Mouse (Mus musculus) liver, embryonic 14.5 days (tissue): ENCODE data around the gene Dmac1. TPM values are rescaled to one million over a fixed set of nuclear protein-coding genes. Genes with fewer than 3 reads are reported as not detected.

Source experiments
- ATAC-seq: fragments of 200-750 bp; cut with Nextera tagmentation; 2 replicates; pipeline ENCODE4 v1.8.0; 2017; ENCODE audit warnings: moderate number of reproducible peaks, mild to moderate bottlenecking, moderate library complexity; ENCODE audit not compliant: insufficient read depth
- DNase-seq, 3 experiments: peaks; one replicate each; pipeline ENCODE4 v3.0.0-alpha.2; 2012 to 2013; ENCODE audit warnings: low read depth in 3 of 3, low spot score in 3 of 3
- H3K27ac ChIP-seq: fragments of 300-500 bp; sonication (generic); 2 replicates; pipeline ENCODE4 v1.5.1; 2014; ENCODE audit warnings: moderate library complexity, mild to moderate bottlenecking, control low read depth, inconsistent platforms
- H3K27me3 ChIP-seq: fragments of 300-500 bp; sonication (generic); 2 replicates; pipeline ENCODE4 v1.6.1; 2014; ENCODE audit warnings: mild to moderate bottlenecking, low read length, moderate library complexity; ENCODE audit not compliant: control insufficient read depth, insufficient read depth
- H3K36me3 ChIP-seq: fragments of 300-500 bp; sonication (generic); replicated peaks from 2 replicates; pipeline ENCODE4 v1.6.1; 2014; ENCODE audit warnings: low read depth; ENCODE audit not compliant: control insufficient read depth, insufficient read depth
- H3K4me1 ChIP-seq, 2 experiments: fragments of 200-500 bp in 1 of 2; fragments of 300-500 bp in 1 of 2; sonication (generic) in 1 of 2; replicated peaks; 2 replicates each; pipeline ENCODE4 v1.6.1; 2012 to 2014; ENCODE audit warnings: antibody characterized with exemption in 1 of 2, inconsistent platforms in 1 of 2, low read length in 1 of 2; ENCODE audit not compliant: control insufficient read depth in 2 of 2, insufficient read depth in 2 of 2
- H3K4me2 ChIP-seq: fragments of 300-500 bp; sonication (generic); 2 replicates; pipeline ENCODE4 v1.6.1; 2014; ENCODE audit warnings: low read depth, mild to moderate bottlenecking, control low read depth, moderate library complexity
- H3K4me3 ChIP-seq, 2 experiments: fragments of 200-500 bp in 1 of 2; fragments of 300-500 bp in 1 of 2; sonication (generic) in 1 of 2; 2 replicates each; pipeline ENCODE4 v1.5.1; 2012 to 2014; ENCODE audit warnings: low read depth in 2 of 2, low read length in 2 of 2, mild to moderate bottlenecking in 2 of 2, control low read depth in 1 of 2, inconsistent platforms in 1 of 2, moderate library complexity in 1 of 2; ENCODE audit not compliant: insufficient read depth in 1 of 2
- H3K9ac ChIP-seq: fragments of 300-500 bp; sonication (generic); replicated peaks from 2 replicates; pipeline ENCODE4 v1.6.1; 2014; ENCODE audit warnings: mild to moderate bottlenecking, control low read depth, moderate library complexity
- H3K9me3 ChIP-seq: fragments of 300-500 bp; sonication (generic); 2 replicates; pipeline ENCODE4 v1.6.1; 2016; ENCODE audit warnings: low read length, mixed read lengths; ENCODE audit not compliant: control insufficient read depth
- CTCF ChIP-seq: IDR thresholded peaks from 2 replicates; pipeline ENCODE4 v1.5.1; 2016; ENCODE audit warnings: antibody characterized with exemption, low read depth, control low read depth
- EP300 ChIP-seq: IDR thresholded peaks from 2 replicates; pipeline ENCODE4 v1.6.1; 2016; ENCODE audit warnings: antibody characterized with exemption, low read depth
- WGBS: fragments of 180-500 bp; shearing (Covaris S2); extraction: QIAGEN DNeasy Blood & Tissue Kit; methylation state at CpG from one replicate; pipeline ENCODE4 v1.1.7; 2014; ENCODE audit not compliant: insufficient replicate concordance; 5-methylcytosine and 5-hydroxymethylcytosine counted together
- polyA plus RNA-seq, 2 experiments: library from polyadenylated mRNA; depleted of rRNA in 1 of 2; stranded (reverse) in 1 of 2; unstranded in 1 of 2; fragments of >200 nt; fragmentation: Nextera tagmentation in 1 of 2; extraction: Ambion mirVana in 1 of 2; gene quantifications; 2 replicates each; pipeline versions ENCODE4 v1.2.1 to v1.2.3; 2012 to 2014

The Dmac1 gene
- polyA plus RNA-seq (2012; rRNA removed) (29.1 and 36.2 TPM in 2 replicates), polyA plus RNA-seq (2014; fragmentation: Nextera tagmentation; extraction: Ambion mirVana) (54.3 and 56.9 TPM in 2 replicates)

DNA sequence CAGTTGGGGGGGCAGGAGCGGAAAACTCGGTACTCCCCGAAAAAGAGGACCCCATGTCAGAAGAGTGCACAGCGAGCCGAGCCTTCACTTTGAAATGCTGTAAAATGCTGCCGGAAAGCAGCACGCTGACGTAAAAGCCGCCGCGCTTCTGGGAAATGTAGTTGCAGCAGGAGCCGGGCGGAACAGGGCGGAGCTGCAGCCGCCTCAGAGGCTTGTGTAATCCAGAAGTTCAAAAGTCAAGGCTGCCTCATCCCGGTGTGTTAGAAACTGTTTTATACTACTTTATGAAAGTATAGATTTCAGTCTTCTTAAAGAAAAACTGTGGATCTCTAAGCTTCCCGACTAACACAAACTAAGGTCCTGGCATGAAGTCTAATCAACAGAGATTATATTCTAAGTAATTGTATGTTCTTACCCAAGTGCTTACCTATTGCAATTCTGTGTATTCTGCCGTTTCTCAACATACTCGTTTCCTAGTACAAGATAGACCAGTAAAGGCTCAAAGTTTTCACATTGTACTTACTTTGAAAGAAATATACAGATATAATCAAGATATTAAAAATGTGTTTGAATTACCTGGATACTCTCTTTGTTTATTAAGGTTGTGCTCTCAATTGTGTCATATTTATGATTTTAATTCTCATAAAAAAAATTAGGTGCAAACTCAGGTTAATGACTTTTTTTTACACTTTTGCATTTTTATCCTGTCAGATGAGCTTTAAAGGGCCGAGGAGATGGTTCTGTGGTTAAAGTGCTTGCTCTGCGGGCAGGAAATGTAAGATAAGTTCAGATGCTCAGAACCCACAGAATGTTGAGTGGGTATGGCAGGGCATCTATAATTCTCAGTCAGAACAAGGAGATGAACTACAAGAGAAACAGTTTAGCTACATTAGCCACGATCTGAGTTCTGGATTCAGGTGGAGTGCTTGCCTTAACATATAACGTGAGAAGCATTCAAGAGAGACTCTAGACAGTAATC is at the start of gene Dmac1:
Dmac1 (minus strand) TSS at position 109 of the 979 bp plus-strand sequence.
- H3K4me1 ChIP-seq = peaks cover 2 to 7% of the 10 kb centered on the region in 2 experiments; a peak in 3 of 4 replicates
- peak; percentile 81 to 85 (median 81) for DNase-seq
- no peak within 1 kb of the TSS; the same call in 1 of the 2 replicates for H3K27ac ChIP-seq
- H3K36me3 ChIP-seq = no peaks in the 10 kb centered on the region
- peak within 1 kb of the TSS; percentile 96 for H3K9ac ChIP-seq
- WGBS = 3% methylated on average over 23 of the region's 23 CpGs
- H3K4me2 ChIP-seq = peak within 1 kb of the TSS; percentile 84
- H3K9me3 ChIP-seq = no peaks in the 10 kb centered on the region
- TF ChIP-seq EP300 (no peak), CTCF (no peak)
- H3K4me3 ChIP-seq = peak within 1 kb of the TSS; percentile 94
- no peaks in the 10 kb centered on the region for H3K27me3 ChIP-seq
- peak; percentile 95 for ATAC-seq

DNA sequence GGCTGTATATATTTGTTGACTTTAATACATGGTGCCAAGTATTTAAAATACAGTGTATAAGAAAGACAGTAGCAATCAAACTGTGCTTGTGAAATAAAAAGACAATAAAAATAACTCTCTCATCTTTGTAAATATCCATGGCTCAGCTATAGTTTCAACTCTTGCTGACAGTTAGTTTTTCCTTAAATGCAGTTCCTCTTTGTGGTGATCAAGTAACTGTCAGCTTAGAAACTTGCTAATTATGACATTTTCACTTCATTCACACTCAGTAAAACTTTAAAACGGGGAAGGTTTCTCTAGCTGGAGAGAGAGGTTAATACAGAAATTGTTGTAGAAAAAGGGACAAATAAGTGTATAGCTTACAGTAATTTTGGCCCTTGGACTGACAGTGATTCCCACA is 37.3 kb upstream of the Dmac1 start:
- Histone ChIP-seq H3K36me3 (no peaks in the 10 kb centered on the region), H3K27me3 (no peaks in the 10 kb centered on the region), H3K9me3 (no peaks in the 10 kb centered on the region), H3K4me1 (no peaks in the 10 kb centered on the region), H3K9ac (no peak overlapping the region), H3K27ac (no peak overlapping the region), H3K4me3 (no peak overlapping the region), H3K4me2 (no peak overlapping the region)
- no peak for ATAC-seq
- WGBS = 25% methylated on average over 1 of the region's 1 CpGs
- TF ChIP-seq CTCF (no peak), EP300 (no peak)
- DNase-seq = no peak

DNA sequence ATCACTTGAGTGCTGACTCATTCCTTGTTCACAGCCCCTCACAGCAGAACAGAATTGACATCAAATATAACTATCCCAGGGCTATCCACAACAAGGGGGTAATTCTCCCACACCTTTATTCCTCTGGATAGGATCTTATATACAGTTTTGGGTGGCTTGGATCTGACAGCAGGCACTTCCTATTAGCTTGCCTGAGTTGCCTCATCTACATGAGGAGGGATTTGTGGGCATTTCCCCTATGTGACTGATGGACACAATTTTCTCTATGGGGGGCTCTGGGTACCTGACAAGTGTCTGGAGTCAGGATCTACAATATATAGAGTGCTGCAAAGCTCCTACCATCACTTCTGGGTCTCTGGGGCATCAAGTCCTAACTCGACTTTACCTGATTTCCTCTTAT is 36.9 kb upstream of the Dmac1 start:
- Histone ChIP-seq H3K4me3 (no peak overlapping the region), H3K4me2 (no peak overlapping the region), H3K27ac (no peak overlapping the region), H3K27me3 (no peaks in the 10 kb centered on the region), H3K9ac (no peak overlapping the region), H3K9me3 (no peaks in the 10 kb centered on the region), H3K4me1 (no peaks in the 10 kb centered on the region), H3K36me3 (no peaks in the 10 kb centered on the region)
- DNase-seq (no peak), ATAC-seq (no peak)
- TF ChIP-seq CTCF (no peak), EP300 (no peak)
- WGBS = 46% methylated on average over 1 of the region's 1 CpGs

DNA sequence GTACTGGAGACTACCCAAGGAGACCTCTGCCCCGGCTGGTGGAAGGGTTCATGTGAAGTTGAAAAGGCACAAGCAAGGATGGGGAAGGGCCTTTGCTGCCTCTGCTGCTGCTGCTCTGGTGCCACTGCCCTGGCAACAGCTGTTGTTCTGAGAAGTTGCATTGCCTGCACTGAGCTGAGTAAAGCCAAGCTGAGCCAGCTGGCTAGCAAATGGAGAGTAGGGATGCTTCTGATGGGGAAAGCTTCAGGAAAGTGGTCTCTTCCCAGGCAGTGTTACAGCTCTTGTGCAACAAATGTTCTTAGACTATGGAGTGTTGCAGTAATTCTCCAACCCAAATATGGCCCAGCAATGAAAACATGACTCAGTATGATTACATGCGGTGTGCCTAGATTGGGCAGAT is 33.8 kb upstream of the Dmac1 start:
- Histone ChIP-seq H3K9me3 (no peaks in the 10 kb centered on the region), H3K4me1 (no peaks in the 10 kb centered on the region), H3K4me2 (no peak overlapping the region), H3K27me3 (no peaks in the 10 kb centered on the region), H3K27ac (no peak overlapping the region), H3K4me3 (no peak overlapping the region), H3K9ac (no peak overlapping the region), H3K36me3 (no peaks in the 10 kb centered on the region)
- 64% methylated on average over 2 of the region's 2 CpGs for WGBS
- TF ChIP-seq EP300 (no peak), CTCF (no peak)
- no peak for ATAC-seq
- DNase-seq = no peak

DNA sequence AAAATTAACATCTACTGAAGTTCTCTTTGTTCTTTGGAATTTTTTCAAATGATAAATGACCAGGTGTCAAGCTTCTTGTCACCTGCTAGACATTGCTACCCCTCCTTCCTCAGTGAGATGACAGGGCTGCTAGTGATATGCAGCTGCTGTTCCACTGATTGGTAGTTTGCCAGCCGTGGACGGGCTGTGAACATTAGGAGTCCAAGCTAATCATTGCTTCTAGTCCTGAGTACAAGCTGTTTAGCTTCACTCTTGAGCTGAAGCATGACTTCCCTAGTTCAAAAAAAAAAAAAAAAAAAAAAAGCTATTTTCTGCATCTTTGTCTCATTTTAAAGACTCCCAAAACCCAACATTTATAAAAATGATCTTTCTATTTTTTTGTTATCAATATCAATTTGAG is 33.2 kb upstream of the Dmac1 start:
- Histone ChIP-seq H3K27ac (no peak overlapping the region), H3K4me1 (no peaks in the 10 kb centered on the region), H3K9me3 (no peaks in the 10 kb centered on the region), H3K36me3 (no peaks in the 10 kb centered on the region), H3K4me3 (no peak overlapping the region), H3K4me2 (no peak overlapping the region), H3K9ac (no peak overlapping the region), H3K27me3 (no peaks in the 10 kb centered on the region)
- ATAC-seq (no peak), DNase-seq (no peak)
- TF ChIP-seq EP300 = no peak
- no peak for TF ChIP-seq CTCF
- WGBS = 73% methylated on average over 2 of the region's 2 CpGs
